Mouse (Mus musculus): ENCODE measurements around the gene Thrap3.

The Thrap3 gene

GRCm38 (mm10) chr4:126149041-126149676 lies 53.4 kb downstream of the Thrap3 start:
- in situ Hi-C loops (cut with MboI, MseI) = no loop called here

- in situ Hi-C loops (cut with MboI, MseI) = no loop called here
Observed at GRCm38 (mm10) chr4:126148161-126148961, 54.2 kb downstream of the Thrap3 start.

GRCm38 (mm10) chr4:126147533-126148160 lies 54.9 kb downstream of the Thrap3 start, which contains the start of gene Eva1b:
Gene Eva1b (plus strand): TSS chr4:126147744.
- in situ Hi-C loops (cut with MboI, MseI) = no loop called here

GRCm38 (mm10) chr4:126146974-126147532 lies 55.5 kb downstream of the Thrap3 start:
- in situ Hi-C loops (cut with MboI, MseI) = no loop called here

GRCm38 (mm10) chr4:126145396-126145795 lies 57.2 kb downstream of the Thrap3 start:
- in situ Hi-C loops (cut with MboI, MseI) = no loop called here

- in situ Hi-C loops (cut with MboI, MseI) = no loop called here
Observed at GRCm38 (mm10) chr4:126141021-126141420, 61.5 kb downstream of the Thrap3 start.

- in situ Hi-C loops (cut with MboI, MseI) = no loop called here
Observed at GRCm38 (mm10) chr4:126137773-126138172, 64.8 kb downstream of the Thrap3 start.

- in situ Hi-C loops (cut with MboI, MseI) = no loop called here
Observed at GRCm38 (mm10) chr4:126134639-126135038, 67.9 kb downstream of the Thrap3 start.

GRCm38 (mm10) chr4:126134236-126134635 lies 68.3 kb downstream of the Thrap3 start:
- in situ Hi-C loops (cut with MboI, MseI) = no loop called here

GRCm38 (mm10) chr4:126132636-126133264 lies 69.8 kb downstream of the Thrap3 start:
- in situ Hi-C loops (cut with MboI, MseI) = no loop called here

GRCm38 (mm10) chr4:126131290-126132121 lies 71.1 kb downstream of the Thrap3 start:
- in situ Hi-C loops (cut with MboI, MseI) = no loop called here

- in situ Hi-C loops (cut with MboI, MseI) = no loop called here
Observed at GRCm38 (mm10) chr4:126130502-126130901, 72.1 kb downstream of the Thrap3 start.

GRCm38 (mm10) chr4:126123309-126124040 lies 79.1 kb downstream of the Thrap3 start:
- in situ Hi-C loops (cut with MboI, MseI) = no loop called here

- in situ Hi-C loops (cut with MboI, MseI) = no loop called here
Observed at GRCm38 (mm10) chr4:126120506-126120905, 82.1 kb downstream of the Thrap3 start.

- in situ Hi-C loops (cut with MboI, MseI) = no loop called here
Observed at GRCm38 (mm10) chr4:126120052-126120451, 82.5 kb downstream of the Thrap3 start.

GRCm38 (mm10) chr4:126119051-126119450 lies 83.5 kb downstream of the Thrap3 start:
- in situ Hi-C loops (cut with MboI, MseI) = no loop called here

GRCm38 (mm10) chr4:126118651-126119050 lies 83.9 kb downstream of the Thrap3 start:
- in situ Hi-C loops (cut with MboI, MseI) = no loop called here

- in situ Hi-C loops (cut with MboI, MseI) = no loop called here
Observed at GRCm38 (mm10) chr4:126117116-126117515, 85.4 kb downstream of the Thrap3 start.

GRCm38 (mm10) chr4:126115871-126116521 lies 86.6 kb downstream of the Thrap3 start:
- in situ Hi-C loops (cut with MboI, MseI) = no loop called here

- in situ Hi-C loops (cut with MboI, MseI) = no loop called here
Observed at GRCm38 (mm10) chr4:126115411-126115810, 87.1 kb downstream of the Thrap3 start.

All from T-helper 17 cell (primary cell).